ENCODE assay signal across 8 mouse cellular contexts in the genomic region with DNA sequence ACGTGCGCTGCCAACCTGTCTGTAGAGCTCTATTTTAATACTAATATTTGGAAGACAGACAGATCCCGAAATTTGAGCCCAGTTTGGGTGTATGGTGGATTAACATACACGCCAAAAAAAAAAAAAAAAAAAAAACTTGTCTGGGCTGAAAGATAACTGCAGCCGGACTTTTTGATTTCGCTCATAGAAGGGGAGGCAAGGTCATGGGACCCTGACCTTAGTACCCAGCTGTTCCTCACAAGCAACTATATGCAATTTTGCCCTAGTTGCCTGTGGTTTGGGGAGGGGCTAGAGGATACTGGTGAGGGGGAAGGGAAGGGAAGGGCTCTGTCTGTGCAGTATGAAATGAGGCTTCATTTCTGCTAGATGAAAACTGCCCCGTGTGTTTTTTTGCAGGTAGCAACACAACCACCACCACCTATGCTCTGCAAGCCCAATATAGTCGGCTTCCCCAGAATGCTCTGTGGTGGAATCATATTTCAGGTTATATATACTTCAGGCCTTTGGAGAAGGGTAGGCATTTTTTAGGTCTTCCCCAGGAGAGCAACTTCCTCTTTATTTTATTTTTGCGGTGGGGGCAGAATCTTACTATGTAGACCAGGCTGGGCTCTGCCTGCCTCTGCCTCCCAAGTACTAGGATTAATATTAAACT. TPM values are rescaled to one million over a fixed set of nuclear protein-coding genes. Genes with fewer than 3 reads are reported as not detected.
DNase-seq lines count a peak whose midpoint lies in the region; ATAC-seq lines count a peak whose summit lies in the region.

No protein-coding gene starts in this region.

- 59% methylated on average over 9 of the region's 9 CpGs for WGBS in lung, embryonic 16.5 days
- 63% methylated on average over 9 of the region's 9 CpGs for WGBS in embryonic facial prominence, embryonic 14.5 days
- WGBS in limb, embryonic 13.5 days = 62% methylated on average over 9 of the region's 9 CpGs
- WGBS in stomach, embryonic 16.5 days = 58% methylated on average over 9 of the region's 9 CpGs

- H3K4me2 ChIP-seq in lung, embryonic 16.5 days (ENCODE audit: low read depth, low read length) = peak overlapping the region; percentile 76
- H3K4me2 ChIP-seq in embryonic facial prominence, embryonic 14.5 days (ENCODE audit: low read depth, low read length) = peak overlapping the region; percentile 97
- H3K4me2 ChIP-seq in limb, embryonic 13.5 days (replicated peaks) = peak overlapping the region; percentile 94
- H3K4me2 ChIP-seq in stomach, embryonic 16.5 days (ENCODE audit: low read depth, low read length) = peak overlapping the region; percentile 92

- peaks cover 39% of the 10 kb centered on the region for H3K4me1 ChIP-seq in lung, embryonic 16.5 days (replicated peaks; ENCODE audit: control insufficient read depth, insufficient read depth, low read length)
- H3K4me1 ChIP-seq in embryonic facial prominence, embryonic 14.5 days (ENCODE audit: control insufficient read depth, insufficient read depth, low read length) = peaks cover 30% of the 10 kb centered on the region
- H3K4me1 ChIP-seq in limb, embryonic 13.5 days = peaks cover 62% of the 10 kb centered on the region
- H3K4me1 ChIP-seq in stomach, embryonic 16.5 days (ENCODE audit: control insufficient read depth, insufficient read depth, low read length) = peaks cover 48% of the 10 kb centered on the region

- H3K9ac ChIP-seq in lung, embryonic 16.5 days (ENCODE audit: low read length) = peak overlapping the region; percentile 76
- peak overlapping the region; percentile 89; the same call in 1 of the 2 replicates for H3K9ac ChIP-seq in embryonic facial prominence, embryonic 14.5 days (ENCODE audit: low read depth, low read length)
- H3K9ac ChIP-seq in limb, embryonic 13.5 days = no peak overlapping the region
- H3K9ac ChIP-seq in stomach, embryonic 16.5 days (ENCODE audit: low read length) = peak overlapping the region; percentile 95; the same call in 1 of the 2 replicates

- no peaks in the 10 kb centered on the region for H3K27me3 ChIP-seq in lung, embryonic 16.5 days (ENCODE audit: control insufficient read depth, insufficient read depth, low read depth, low read length)
- H3K27me3 ChIP-seq in embryonic facial prominence, embryonic 14.5 days (replicated peaks; ENCODE audit: control insufficient read depth, insufficient read depth, low read length) = no peaks in the 10 kb centered on the region
- no peaks in the 10 kb centered on the region for H3K27me3 ChIP-seq in limb, embryonic 13.5 days
- no peaks in the 10 kb centered on the region for H3K27me3 ChIP-seq in stomach, embryonic 16.5 days (ENCODE audit: control insufficient read depth, insufficient read depth, low read length)

- no peaks in the 10 kb centered on the region for H3K9me3 ChIP-seq in lung, embryonic 16.5 days (ENCODE audit: control insufficient read depth, low read length)
- no peaks in the 10 kb centered on the region for H3K9me3 ChIP-seq in embryonic facial prominence, embryonic 14.5 days (ENCODE audit: control insufficient read depth, low read length)
- H3K9me3 ChIP-seq in limb, embryonic 13.5 days = no peaks in the 10 kb centered on the region
- no peaks in the 10 kb centered on the region for H3K9me3 ChIP-seq in stomach, embryonic 16.5 days (replicated peaks; ENCODE audit: control insufficient read depth, low read length)

- peaks cover 5% of the 10 kb centered on the region; the same call in 1 of the 2 replicates for H3K36me3 ChIP-seq in lung, embryonic 16.5 days (ENCODE audit: control insufficient read depth, insufficient read depth, low read length)
- peaks cover 23% of the 10 kb centered on the region; the same call in 1 of the 2 replicates for H3K36me3 ChIP-seq in embryonic facial prominence, embryonic 14.5 days (ENCODE audit: control insufficient read depth, insufficient read depth, low read length)
- peaks cover 32% of the 10 kb centered on the region for H3K36me3 ChIP-seq in limb, embryonic 13.5 days
- no peaks in the 10 kb centered on the region for H3K36me3 ChIP-seq in stomach, embryonic 16.5 days (ENCODE audit: control insufficient read depth, insufficient read depth, low read length)

- peak overlapping the region; percentile 65 for H3K4me3 ChIP-seq in lung, embryonic 16.5 days (ENCODE audit: low read length)
- H3K4me3 ChIP-seq in embryonic facial prominence, embryonic 14.5 days (ENCODE audit: low read depth, low read length) = peak overlapping the region; percentile 77
- H3K4me3 ChIP-seq in limb, embryonic 13.5 days = peak overlapping the region; percentile 78
- peak overlapping the region; percentile 84 for H3K4me3 ChIP-seq in stomach, embryonic 16.5 days (replicated peaks; ENCODE audit: low read length)

- no peak for ATAC-seq in lung, embryonic 16.5 days (ENCODE audit: low read depth)
- ATAC-seq in embryonic facial prominence, embryonic 14.5 days (ENCODE audit: low read depth) = no peak
- ATAC-seq in limb, embryonic 13.5 days (ENCODE audit: low FRiP score, low read depth) = no peak
- no peak for ATAC-seq in stomach, embryonic 16.5 days (ENCODE audit: insufficient read depth, low FRiP score)

- H3K27ac ChIP-seq in lung, embryonic 16.5 days (ENCODE audit: low read length) = peak overlapping the region; percentile 85
- peak overlapping the region; percentile 85 for H3K27ac ChIP-seq in embryonic facial prominence, embryonic 14.5 days (replicated peaks; ENCODE audit: low read depth, low read length)
- peak overlapping the region; percentile 90; the same call in 1 of the 2 replicates for H3K27ac ChIP-seq in limb, embryonic 13.5 days
- H3K27ac ChIP-seq in stomach, embryonic 16.5 days (ENCODE audit: low read length) = peak overlapping the region; percentile 95

- DNase-seq in lung, postnatal 36 days = no peak
- DNase-seq in embryonic facial prominence, embryonic 14.5 days (ENCODE audit: low spot score) = no peak
- no peak for DNase-seq in gastrocnemius, postnatal 4 days (ENCODE audit: low spot score in 2 of 2)
- DNase-seq in frontal cortex, adult 2 months (ENCODE audit: extremely low spot score in 1 of 2, low spot score in 1 of 2) = no peak
- DNase-seq in kidney, postnatal 25 days = no peak

RNA-seq across cellular contexts. Expression of a gene that starts 0.5 kb away (rescaled TPM):
- 38.0 and 39.0 TPM in 2 replicates for polyA plus RNA-seq in lung, embryonic 16.5 days (2015; fragmentation: Nextera tagmentation; extraction: Ambion mirVana)
- polyA plus RNA-seq in embryonic facial prominence, embryonic 14.5 days (2014; fragmentation: Nextera tagmentation; extraction: Ambion mirVana) = 23.4 and 27.7 TPM in 2 replicates
- 33.1 and 33.9 TPM in 2 replicates for polyA plus RNA-seq in limb, embryonic 13.5 days (2015; fragmentation: Nextera tagmentation; extraction: Ambion mirVana)
- polyA plus RNA-seq in stomach, embryonic 16.5 days (2015; fragmentation: Nextera tagmentation; extraction: Ambion mirVana) = 32.6 and 34.8 TPM in 2 replicates
- total RNA-seq in gastrocnemius, postnatal 4 days (2021) = 10 to 100 TPM; 18.6 to 20.5 TPM
- polyA plus RNA-seq in frontal cortex, adult 2 months (2012; rRNA removed) = 42.3 and 44.9 TPM in 2 replicates

RNA-seq across cellular contexts. Expression of a gene that starts 7.5 kb away (rescaled TPM):
- polyA plus RNA-seq in lung, embryonic 16.5 days (2015; fragmentation: Nextera tagmentation; extraction: Ambion mirVana) = 83.7 and 84.4 TPM in 2 replicates
- 66.9 and 82.7 TPM in 2 replicates for polyA plus RNA-seq in embryonic facial prominence, embryonic 14.5 days (2014; fragmentation: Nextera tagmentation; extraction: Ambion mirVana)
- polyA plus RNA-seq in limb, embryonic 13.5 days (2015; fragmentation: Nextera tagmentation; extraction: Ambion mirVana) = 86.0 and 90.5 TPM in 2 replicates
- 71.7 and 74.1 TPM in 2 replicates for polyA plus RNA-seq in stomach, embryonic 16.5 days (2015; fragmentation: Nextera tagmentation; extraction: Ambion mirVana)
- 10 to 100 TPM; 56.5 to 63.4 TPM for total RNA-seq in gastrocnemius, postnatal 4 days (2021)
- polyA plus RNA-seq in frontal cortex, adult 2 months (2012; rRNA removed) = 84.3 and 106 TPM in 2 replicates

RNA-seq across cellular contexts. Expression of a gene that starts 7.6 kb away (rescaled TPM):
- 92.3 and 95.6 TPM in 2 replicates for polyA plus RNA-seq in lung, embryonic 16.5 days (2015; fragmentation: Nextera tagmentation; extraction: Ambion mirVana)
- 69.0 and 78.6 TPM in 2 replicates for polyA plus RNA-seq in embryonic facial prominence, embryonic 14.5 days (2014; fragmentation: Nextera tagmentation; extraction: Ambion mirVana)
- polyA plus RNA-seq in limb, embryonic 13.5 days (2015; fragmentation: Nextera tagmentation; extraction: Ambion mirVana) = 112 and 122 TPM in 2 replicates
- polyA plus RNA-seq in stomach, embryonic 16.5 days (2015; fragmentation: Nextera tagmentation; extraction: Ambion mirVana) = 73.5 and 83.1 TPM in 2 replicates
- 100 to 1,000 TPM in 1 of 2 experiments, 10 to 100 TPM in 1; 92.4 to 103 TPM for total RNA-seq in gastrocnemius, postnatal 4 days (2021)
- 87.0 and 108 TPM in 2 replicates for polyA plus RNA-seq in frontal cortex, adult 2 months (2012; rRNA removed)

RNA-seq across cellular contexts. Expression of a gene that starts 13.2 kb away (rescaled TPM):
- polyA plus RNA-seq in lung, embryonic 16.5 days (2015; fragmentation: Nextera tagmentation; extraction: Ambion mirVana) = 302 and 307 TPM in 2 replicates
- polyA plus RNA-seq in embryonic facial prominence, embryonic 14.5 days (2014; fragmentation: Nextera tagmentation; extraction: Ambion mirVana) = 398 and 442 TPM in 2 replicates
- polyA plus RNA-seq in limb, embryonic 13.5 days (2015; fragmentation: Nextera tagmentation; extraction: Ambion mirVana) = 502 and 514 TPM in 2 replicates
- polyA plus RNA-seq in stomach, embryonic 16.5 days (2015; fragmentation: Nextera tagmentation; extraction: Ambion mirVana) = 150 and 156 TPM in 2 replicates
- 100 to 1,000 TPM; 332 to 346 TPM for total RNA-seq in gastrocnemius, postnatal 4 days (2021)
- polyA plus RNA-seq in frontal cortex, adult 2 months (2012; rRNA removed) = 408 and 469 TPM in 2 replicates

RNA-seq across cellular contexts. Expression of a gene that starts 36.1 kb away (rescaled TPM):
- 97.3 and 102 TPM in 2 replicates for polyA plus RNA-seq in lung, embryonic 16.5 days (2015; fragmentation: Nextera tagmentation; extraction: Ambion mirVana)
- 62.5 and 64.2 TPM in 2 replicates for polyA plus RNA-seq in embryonic facial prominence, embryonic 14.5 days (2014; fragmentation: Nextera tagmentation; extraction: Ambion mirVana)
- polyA plus RNA-seq in limb, embryonic 13.5 days (2015; fragmentation: Nextera tagmentation; extraction: Ambion mirVana) = 118 and 119 TPM in 2 replicates
- polyA plus RNA-seq in stomach, embryonic 16.5 days (2015; fragmentation: Nextera tagmentation; extraction: Ambion mirVana) = 89.9 and 94.0 TPM in 2 replicates
- total RNA-seq in gastrocnemius, postnatal 4 days (2021) = 10 to 100 TPM; 63.8 to 67.6 TPM
- polyA plus RNA-seq in frontal cortex, adult 2 months (2012; rRNA removed) = 123 and 130 TPM in 2 replicates
